Mouse (Mus musculus) thymus, adult 2 months (tissue): ENCODE results near the gene Pdlim5.

ENCODE experiments used
- CTCF ChIP-seq: fragments of 200-500 bp; IDR thresholded peaks from 2 replicates; pipeline ENCODE4 v1.5.1; 2012; ENCODE audit warnings: mild to moderate bottlenecking, control low read depth, low read length, moderate library complexity, borderline replicate concordance; ENCODE audit not compliant: control insufficient read depth, poor library complexity, insufficient read depth; ENCODE audit errors: extremely low read depth
- POLR2A ChIP-seq: fragments of 200-500 bp; IDR thresholded peaks from 2 replicates; pipeline ENCODE4 v1.6.1; 2012; ENCODE audit warnings: mild to moderate bottlenecking, low read length, control low read depth, moderate library complexity; ENCODE audit not compliant: control insufficient read depth, poor library complexity, insufficient read depth; ENCODE audit errors: extremely low read depth

DNA sequence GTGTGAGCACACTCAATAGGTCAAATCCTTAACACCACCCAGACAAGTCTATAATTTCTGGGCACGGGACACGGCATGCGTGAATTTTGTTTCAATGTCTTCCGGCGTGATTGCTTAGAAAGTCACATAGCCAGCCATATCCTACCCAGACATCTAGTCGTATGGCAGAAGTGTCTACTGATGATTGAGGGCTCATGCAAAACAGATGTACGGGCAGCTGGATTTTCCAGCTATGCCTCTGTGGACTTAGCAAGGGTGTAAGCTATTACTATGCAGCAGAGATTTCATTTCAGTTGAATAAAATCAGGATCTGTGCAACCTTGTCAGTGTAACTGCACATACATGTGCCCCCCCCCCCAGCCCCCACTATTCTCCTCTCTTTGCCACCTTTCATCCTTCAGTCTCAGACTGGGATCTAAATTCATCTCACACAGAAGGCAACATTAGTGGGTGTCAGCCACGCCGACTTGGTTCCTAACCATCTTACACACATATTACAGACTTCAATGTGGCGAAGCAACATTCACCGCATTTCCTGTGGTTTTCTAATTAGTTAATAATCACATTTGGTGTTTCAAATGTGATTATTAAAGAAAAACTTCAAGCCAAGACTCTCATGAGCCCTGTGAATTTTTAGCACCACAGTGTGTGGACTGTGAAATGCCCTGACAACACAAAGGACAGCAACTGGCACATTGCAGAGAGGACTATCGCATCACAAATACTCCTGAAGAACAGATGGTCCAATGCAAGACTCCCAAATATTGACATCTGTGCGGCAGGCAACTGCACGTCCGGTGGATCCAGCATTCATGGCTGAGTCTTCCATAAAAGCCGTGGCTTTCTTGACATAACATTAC is 161.7 kb downstream of the Pdlim5 start:
- no peak for TF ChIP-seq CTCF
- no peak for TF ChIP-seq POLR2A
